Mouse (Mus musculus): ENCODE results near the gene Plek. TPM values are rescaled to one million over a fixed set of nuclear protein-coding genes. Genes with fewer than 3 reads are reported as not detected.
"Not testable (repeated sequence)": the region's sequence is repeated elsewhere in the genome, so short reads cannot be mapped to it uniquely, and the experiment has no call there.

Plek gene
- 3.7 and 4.4 TPM in 2 replicates for polyA plus RNA-seq (2016; fragmentation: Nextera tagmentation; extraction: Ambion mirVana)

GRCm38 (mm10) chr11:17051545-17052475 is at the start of gene Plek, which contains the start of gene Cnrip1:
TSS of gene Plek (minus strand) at chr11:17052381.
TSS of gene Cnrip1 (plus strand) at chr11:17051586.
- H3K9ac ChIP-seq: peak within 1 kb of the TSS; percentile 72
- under 1% methylated on average over 38 of the region's 38 CpGs for WGBS
- H3K4me1 ChIP-seq: peaks cover 20% of the 10 kb centered on the region
- H3K27ac ChIP-seq: peak within 1 kb of the TSS; percentile 74
- peak; percentile 96 for ATAC-seq (ENCODE audit: low FRiP score)
- H3K27me3 ChIP-seq: no peaks in the 10 kb centered on the region
- H3K9me3 ChIP-seq: no peaks in the 10 kb centered on the region
- H3K36me3 ChIP-seq (replicated peaks): no peaks in the 10 kb centered on the region
- H3K4me3 ChIP-seq (replicated peaks): peak within 1 kb of the TSS; percentile 59
- peak within 1 kb of the TSS; percentile 79 for H3K4me2 ChIP-seq

- no peak overlapping the region for H3K4me3 ChIP-seq (replicated peaks)
- WGBS: 22% methylated on average over 5 of the region's 5 CpGs
- H3K9ac ChIP-seq: no peak overlapping the region
- H3K27me3 ChIP-seq: no peaks in the 10 kb centered on the region
- H3K9me3 ChIP-seq: no peaks in the 10 kb centered on the region
- ATAC-seq (ENCODE audit: low FRiP score): no peak
- no peak overlapping the region for H3K27ac ChIP-seq
- H3K4me2 ChIP-seq: no peak overlapping the region
- H3K36me3 ChIP-seq (replicated peaks): no peaks in the 10 kb centered on the region
- no peaks in the 10 kb centered on the region for H3K4me1 ChIP-seq
These were observed 33.9 kb upstream of the Plek start for GRCm38 (mm10) chr11:17086106-17086505.

- Histone ChIP-seq H3K9me3 (no peaks in the 10 kb centered on the region), H3K27me3 (no peaks in the 10 kb centered on the region), H3K36me3 (replicated peaks) (no peaks in the 10 kb centered on the region), H3K4me1 (no peaks in the 10 kb centered on the region), H3K27ac (no peak overlapping the region), H3K4me3 (replicated peaks) (no peak overlapping the region), H3K4me2 (no peak overlapping the region), H3K9ac (no peak overlapping the region)
- ATAC-seq (ENCODE audit: low FRiP score): no peak
- WGBS: 76% methylated on average over 1 of the region's 1 CpGs
These were observed 31.7 kb upstream of the Plek start for GRCm38 (mm10) chr11:17083866-17084265.

- Histone ChIP-seq H3K9me3 (no peaks in the 10 kb centered on the region), H3K27me3 (no peaks in the 10 kb centered on the region), H3K27ac (no peak overlapping the region), H3K9ac (no peak overlapping the region), H3K4me1 (no peaks in the 10 kb centered on the region), H3K4me3 (replicated peaks) (no peak overlapping the region), H3K36me3 (replicated peaks) (no peaks in the 10 kb centered on the region), H3K4me2 (no peak overlapping the region)
- 95% methylated on average over 3 of the region's 3 CpGs for WGBS
- no peak for ATAC-seq (ENCODE audit: low FRiP score)
These were observed 31.3 kb upstream of the Plek start for GRCm38 (mm10) chr11:17083455-17083854.

GRCm38 (mm10) chr11:17082953-17083352 is 30.8 kb upstream of the Plek start:
- H3K36me3 ChIP-seq (replicated peaks): no peaks in the 10 kb centered on the region
- no peak overlapping the region for H3K4me2 ChIP-seq
- WGBS: 55% methylated on average over 2 of the region's 2 CpGs
- H3K9me3 ChIP-seq: no peaks in the 10 kb centered on the region
- peak; percentile 67; the same call in 1 of the 2 replicates for ATAC-seq (ENCODE audit: low FRiP score)
- no peak overlapping the region for H3K4me3 ChIP-seq (replicated peaks)
- no peak overlapping the region for H3K27ac ChIP-seq
- H3K27me3 ChIP-seq: no peaks in the 10 kb centered on the region
- no peak overlapping the region for H3K9ac ChIP-seq
- H3K4me1 ChIP-seq: no peaks in the 10 kb centered on the region

GRCm38 (mm10) chr11:17082086-17082485 is 29.9 kb upstream of the Plek start:
- Histone ChIP-seq H3K27me3 (no peaks in the 10 kb centered on the region), H3K4me1 (no peaks in the 10 kb centered on the region), H3K9ac (no peak overlapping the region), H3K9me3 (no peaks in the 10 kb centered on the region), H3K36me3 (replicated peaks) (no peaks in the 10 kb centered on the region), H3K4me2 (no peak overlapping the region), H3K27ac (no peak overlapping the region), H3K4me3 (replicated peaks) (no peak overlapping the region)
- 53% methylated on average over 3 of the region's 3 CpGs for WGBS
- ATAC-seq (ENCODE audit: low FRiP score): no peak

- H3K9me3 ChIP-seq: no peaks in the 10 kb centered on the region
- no peak for ATAC-seq (ENCODE audit: low FRiP score)
- H3K4me2 ChIP-seq: no peak overlapping the region
- WGBS: 90% methylated on average over 2 of the region's 2 CpGs
- H3K4me1 ChIP-seq: no peaks in the 10 kb centered on the region
- H3K27me3 ChIP-seq: no peaks in the 10 kb centered on the region
- H3K4me3 ChIP-seq (replicated peaks): no peak overlapping the region
- no peaks in the 10 kb centered on the region for H3K36me3 ChIP-seq (replicated peaks)
- H3K27ac ChIP-seq: no peak overlapping the region
- no peak overlapping the region for H3K9ac ChIP-seq
These were observed 23.5 kb upstream of the Plek start for GRCm38 (mm10) chr11:17075656-17076055.

DNA sequence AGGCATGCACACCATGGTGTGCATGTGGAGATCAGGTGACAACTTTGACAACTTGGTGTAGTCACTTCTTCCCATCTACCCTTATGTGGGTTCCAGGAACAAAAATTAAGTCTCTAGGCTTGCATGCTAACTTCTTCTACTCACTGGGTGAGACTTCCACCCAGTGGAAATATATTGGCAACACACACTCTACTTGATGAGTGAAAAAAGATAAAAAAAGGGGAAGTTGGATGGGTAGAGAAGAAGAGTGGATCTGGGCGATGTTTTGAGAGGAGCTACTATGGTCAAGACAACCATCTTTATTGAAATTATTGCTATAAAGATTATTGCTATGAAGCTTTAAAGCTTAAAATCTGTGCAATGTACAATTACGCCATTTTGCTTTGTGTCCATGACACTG is 17.2 kb upstream of the Plek start:
- H3K9me3 ChIP-seq; H3K27ac ChIP-seq; H3K4me2 ChIP-seq; H3K4me1 ChIP-seq; H3K36me3 ChIP-seq (replicated peaks); ATAC-seq (ENCODE audit: low FRiP score); H3K4me3 ChIP-seq (replicated peaks); H3K27me3 ChIP-seq; H3K9ac ChIP-seq: not testable (repeated sequence)
- 98% methylated on average over 2 of the region's 2 CpGs for WGBS

DNA sequence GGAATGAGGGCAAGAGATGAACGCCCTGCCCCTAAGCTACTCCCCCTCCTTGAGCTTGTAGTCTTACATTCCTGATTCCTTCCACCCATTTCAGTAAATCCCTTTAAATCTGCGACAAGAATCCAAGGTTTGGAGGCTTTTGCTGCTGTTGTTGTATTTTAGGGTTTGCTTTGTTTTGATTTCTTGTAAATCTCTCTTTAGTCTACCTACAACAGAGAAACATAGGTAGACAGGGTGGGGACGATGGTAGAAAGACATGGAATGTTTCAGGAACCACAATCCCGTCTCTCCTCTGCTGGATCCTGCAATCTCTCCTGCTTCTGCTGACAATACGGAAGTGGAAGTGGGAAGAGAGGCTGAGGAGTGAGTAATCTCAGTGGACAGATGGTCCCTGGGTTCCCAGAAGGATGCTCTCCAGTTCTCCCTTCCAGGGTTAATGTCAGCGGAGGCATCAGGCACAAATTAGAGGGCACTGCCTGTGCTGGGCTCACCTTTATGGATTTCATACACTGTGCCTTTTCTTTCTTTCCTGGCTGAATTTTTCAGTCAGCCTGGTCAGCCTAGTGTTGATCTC is 382 bp upstream of the Plek start:
- WGBS: 17% methylated on average over 6 of the region's 6 CpGs
- ATAC-seq (ENCODE audit: low FRiP score): peak; percentile 39; the same call in 1 of the 2 replicates
- no peaks in the 10 kb centered on the region for H3K27me3 ChIP-seq
- H3K9me3 ChIP-seq: no peaks in the 10 kb centered on the region
- peak overlapping the region; percentile 72 for H3K9ac ChIP-seq
- H3K4me2 ChIP-seq: peak overlapping the region; percentile 79
- H3K36me3 ChIP-seq (replicated peaks): no peaks in the 10 kb centered on the region
- peak overlapping the region; percentile 59 for H3K4me3 ChIP-seq (replicated peaks)
- H3K4me1 ChIP-seq: peaks cover 20% of the 10 kb centered on the region
- peak overlapping the region; percentile 74; the same call in 1 of the 2 replicates for H3K27ac ChIP-seq

DNA sequence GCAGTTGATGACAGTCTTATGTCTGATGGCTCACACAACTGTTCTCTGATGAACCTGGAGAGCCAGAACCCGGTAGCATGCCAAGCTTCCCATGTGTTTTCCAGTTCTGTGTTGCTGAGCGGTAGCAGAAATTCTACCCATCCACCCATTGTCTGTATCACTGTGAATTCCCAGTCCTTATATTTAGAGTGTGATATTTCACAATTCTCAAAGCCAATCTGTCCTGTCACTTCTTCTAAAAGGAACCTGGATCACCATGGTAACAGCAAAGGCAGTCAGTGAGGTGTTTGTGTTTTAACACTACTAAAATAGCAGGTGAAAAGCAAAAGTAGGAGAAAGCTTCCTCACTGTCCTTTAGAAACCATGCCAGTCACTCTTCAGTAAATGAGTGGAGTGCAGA is 6.4 kb downstream of the Plek start:
- no peak overlapping the region for H3K9ac ChIP-seq
- no peak overlapping the region for H3K4me3 ChIP-seq (replicated peaks)
- ATAC-seq (ENCODE audit: low FRiP score): no peak
- H3K4me1 ChIP-seq: no peaks in the 10 kb centered on the region; the same call in 1 of the 2 replicates
- no peak overlapping the region for H3K4me2 ChIP-seq
- H3K9me3 ChIP-seq: no peaks in the 10 kb centered on the region
- H3K27me3 ChIP-seq: no peaks in the 10 kb centered on the region
- 82% methylated on average over 2 of the region's 2 CpGs for WGBS
- H3K27ac ChIP-seq: no peak overlapping the region
- H3K36me3 ChIP-seq (replicated peaks): no peaks in the 10 kb centered on the region

DNA sequence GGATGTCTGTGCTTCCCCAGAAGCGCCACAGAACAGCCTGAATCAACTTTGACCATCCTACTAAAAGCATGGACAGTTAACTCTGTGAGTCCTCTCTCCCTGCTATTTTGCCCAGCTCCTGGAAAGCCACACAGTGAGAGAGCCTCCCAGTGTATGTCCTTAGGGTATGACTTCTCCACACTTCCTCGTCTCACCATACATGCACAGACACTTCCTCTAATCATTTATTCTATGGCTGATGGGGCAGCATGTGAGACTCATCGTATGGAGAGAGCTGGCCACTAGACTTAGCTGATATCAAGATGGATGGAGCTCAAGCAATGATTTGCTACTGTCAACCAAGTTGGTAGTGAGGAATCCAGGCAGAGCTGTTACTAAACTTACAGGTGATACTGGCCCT is 28.2 kb downstream of the Plek start:
- WGBS: 83% methylated on average over 3 of the region's 3 CpGs

DNA sequence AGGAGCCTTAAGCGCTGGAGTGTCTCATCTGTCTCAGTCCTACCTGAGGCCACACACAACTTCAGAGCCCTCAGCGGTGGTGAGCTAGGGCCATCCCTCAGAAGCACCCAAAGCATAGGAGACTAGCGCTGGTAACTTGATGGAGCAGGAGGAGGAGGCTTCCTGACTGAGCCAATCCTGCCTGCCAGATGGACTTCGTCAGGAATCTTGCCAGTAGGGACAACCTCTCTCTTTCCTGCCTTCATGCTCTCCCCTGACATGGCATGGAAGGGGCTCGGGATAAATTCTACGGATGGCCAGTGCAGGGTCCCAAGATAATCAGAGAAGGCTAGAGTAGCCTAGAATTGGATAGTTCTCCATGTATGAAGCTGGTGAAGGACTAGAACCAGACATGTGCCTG is 29.0 kb downstream of the Plek start:
- Histone ChIP-seq H3K36me3 (replicated peaks) (no peaks in the 10 kb centered on the region), H3K4me3 (replicated peaks) (no peak overlapping the region), H3K9ac (no peak overlapping the region), H3K4me1 (no peaks in the 10 kb centered on the region), H3K27ac (no peak overlapping the region), H3K27me3 (no peaks in the 10 kb centered on the region), H3K9me3 (peaks cover 14% of the 10 kb centered on the region; the same call in 1 of the 2 replicates), H3K4me2 (no peak overlapping the region)
- WGBS: 89% methylated on average over 6 of the region's 6 CpGs
- no peak for ATAC-seq (ENCODE audit: low FRiP score)

More for the DNA sequence above, 28.2 kb downstream of the Plek start:
- H3K9ac ChIP-seq: no peak overlapping the region
- no peak overlapping the region for H3K4me3 ChIP-seq (replicated peaks)
- no peak overlapping the region for H3K27ac ChIP-seq
- H3K4me1 ChIP-seq: no peaks in the 10 kb centered on the region
- no peak for ATAC-seq (ENCODE audit: low FRiP score)
- H3K4me2 ChIP-seq: no peak overlapping the region
- no peaks in the 10 kb centered on the region for H3K36me3 ChIP-seq (replicated peaks)
- no peaks in the 10 kb centered on the region for H3K27me3 ChIP-seq
- H3K9me3 ChIP-seq: peaks cover 7% of the 10 kb centered on the region; the same call in 1 of the 2 replicates

Data from forebrain, embryonic 12.5 days (tissue).